Mouse (Mus musculus): ENCODE results near the gene Stam. TPM values are rescaled to one million over a fixed set of nuclear protein-coding genes. Genes with fewer than 3 reads are reported as not detected.

Gene Stam
- polyA plus RNA-seq, 1 experiment from 2014 or later, result 86.1 TPM

GRCm38 (mm10) chr2:14151854-14152253 lies 78.0 kb downstream of the Stam start:
- no peak overlapping the region for H3K9ac ChIP-seq (replicated peaks; ENCODE audit: low read length)
- H3K4me1 ChIP-seq (ENCODE audit: control insufficient read depth, insufficient read depth, low read length), result no peaks in the 10 kb centered on the region
- 87% methylated on average over 6 of the region's 6 CpGs for WGBS
- no peak for DNase-seq (ENCODE audit: low spot score)
- ATAC-seq (replicated peaks; ENCODE audit: insufficient number of reproducible peaks, low FRiP score, low TSS enrichment, low read depth), result no peak
- H3K4me2 ChIP-seq (ENCODE audit: low read depth, low read length), result no peak overlapping the region
- no peaks in the 10 kb centered on the region for H3K27me3 ChIP-seq (ENCODE audit: control insufficient read depth, insufficient read depth, low read length)
- H3K9me3 ChIP-seq (replicated peaks; ENCODE audit: control insufficient read depth, low read length), result no peaks in the 10 kb centered on the region
- H3K36me3 ChIP-seq (replicated peaks; ENCODE audit: control insufficient read depth, insufficient read depth, low read depth, low read length), result no peaks in the 10 kb centered on the region
- no peak overlapping the region for H3K4me3 ChIP-seq (ENCODE audit: low read depth, low read length)
- H3K27ac ChIP-seq (replicated peaks; ENCODE audit: low read depth, low read length), result no peak overlapping the region

- ATAC-seq (replicated peaks; ENCODE audit: insufficient number of reproducible peaks, low FRiP score, low TSS enrichment, low read depth), result no peak
- 84% methylated on average over 3 of the region's 3 CpGs for WGBS
- no peak for DNase-seq (ENCODE audit: low spot score)
- Histone ChIP-seq H3K4me3 (ENCODE audit: low read depth, low read length) (no peak overlapping the region), H3K27ac (replicated peaks; ENCODE audit: low read depth, low read length) (no peak overlapping the region), H3K9ac (replicated peaks; ENCODE audit: low read length) (no peak overlapping the region), H3K4me2 (ENCODE audit: low read depth, low read length) (no peak overlapping the region), H3K9me3 (replicated peaks; ENCODE audit: control insufficient read depth, low read length) (no peaks in the 10 kb centered on the region), H3K36me3 (replicated peaks; ENCODE audit: control insufficient read depth, insufficient read depth, low read depth, low read length) (no peaks in the 10 kb centered on the region), H3K4me1 (ENCODE audit: control insufficient read depth, insufficient read depth, low read length) (no peaks in the 10 kb centered on the region), H3K27me3 (ENCODE audit: control insufficient read depth, insufficient read depth, low read length) (no peaks in the 10 kb centered on the region)
These were observed 85.1 kb downstream of the Stam start for GRCm38 (mm10) chr2:14159047-14159446.

GRCm38 (mm10) chr2:14159756-14160155 lies 85.9 kb downstream of the Stam start:
- no peak for DNase-seq (ENCODE audit: low spot score)
- 83% methylated on average over 2 of the region's 2 CpGs for WGBS
- Histone ChIP-seq H3K36me3 (replicated peaks; ENCODE audit: control insufficient read depth, insufficient read depth, low read depth, low read length) (no peaks in the 10 kb centered on the region), H3K4me1 (ENCODE audit: control insufficient read depth, insufficient read depth, low read length) (no peaks in the 10 kb centered on the region), H3K4me2 (ENCODE audit: low read depth, low read length) (no peak overlapping the region), H3K9ac (replicated peaks; ENCODE audit: low read length) (no peak overlapping the region), H3K4me3 (ENCODE audit: low read depth, low read length) (no peak overlapping the region), H3K27ac (replicated peaks; ENCODE audit: low read depth, low read length) (no peak overlapping the region), H3K9me3 (replicated peaks; ENCODE audit: control insufficient read depth, low read length) (no peaks in the 10 kb centered on the region), H3K27me3 (ENCODE audit: control insufficient read depth, insufficient read depth, low read length) (no peaks in the 10 kb centered on the region)
- ATAC-seq (replicated peaks; ENCODE audit: insufficient number of reproducible peaks, low FRiP score, low TSS enrichment, low read depth), result no peak

GRCm38 (mm10) chr2:14164459-14165030 lies 90.6 kb downstream of the Stam start:
- H3K27ac ChIP-seq (replicated peaks; ENCODE audit: low read depth, low read length), result no peak overlapping the region
- H3K4me1 ChIP-seq (ENCODE audit: control insufficient read depth, insufficient read depth, low read length), result no peaks in the 10 kb centered on the region
- ATAC-seq (replicated peaks; ENCODE audit: insufficient number of reproducible peaks, low FRiP score, low TSS enrichment, low read depth) (no peak), DNase-seq (ENCODE audit: low spot score) (no peak)
- no peak overlapping the region for H3K4me3 ChIP-seq (ENCODE audit: low read depth, low read length)
- WGBS, result 76% methylated on average over 5 of the region's 5 CpGs
- H3K27me3 ChIP-seq (ENCODE audit: control insufficient read depth, insufficient read depth, low read length), result no peaks in the 10 kb centered on the region
- no peak overlapping the region for H3K4me2 ChIP-seq (ENCODE audit: low read depth, low read length)
- H3K36me3 ChIP-seq (replicated peaks; ENCODE audit: control insufficient read depth, insufficient read depth, low read depth, low read length), result no peaks in the 10 kb centered on the region
- H3K9me3 ChIP-seq (replicated peaks; ENCODE audit: control insufficient read depth, low read length), result no peaks in the 10 kb centered on the region
- no peak overlapping the region for H3K9ac ChIP-seq (replicated peaks; ENCODE audit: low read length)

DNA sequence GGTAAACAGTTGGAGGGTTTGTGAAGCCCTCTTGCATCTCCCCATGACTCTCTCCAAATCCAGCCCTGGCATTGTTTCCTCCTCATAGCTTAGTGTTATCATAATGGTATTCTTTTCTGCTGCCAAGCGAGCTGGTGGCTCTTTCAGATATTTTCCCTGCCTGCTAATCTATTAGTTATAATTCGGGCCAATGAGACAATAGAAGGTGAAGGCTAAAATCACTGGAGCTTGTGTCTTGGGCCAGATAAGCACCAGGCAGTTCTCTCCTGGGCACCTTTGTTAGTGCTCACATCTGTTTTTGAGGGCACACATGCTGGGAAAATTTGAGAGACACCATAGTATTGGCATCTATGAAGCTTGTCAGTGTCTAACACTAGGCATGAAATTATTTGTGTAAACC lies 91.2 kb downstream of the Stam start:
- no peak for ATAC-seq (replicated peaks; ENCODE audit: insufficient number of reproducible peaks, low FRiP score, low TSS enrichment, low read depth)
- Histone ChIP-seq H3K27ac (replicated peaks; ENCODE audit: low read depth, low read length) (no peak overlapping the region), H3K4me1 (ENCODE audit: control insufficient read depth, insufficient read depth, low read length) (no peaks in the 10 kb centered on the region), H3K9me3 (replicated peaks; ENCODE audit: control insufficient read depth, low read length) (no peaks in the 10 kb centered on the region), H3K4me3 (ENCODE audit: low read depth, low read length) (no peak overlapping the region), H3K9ac (replicated peaks; ENCODE audit: low read length) (no peak overlapping the region), H3K4me2 (ENCODE audit: low read depth, low read length) (no peak overlapping the region), H3K36me3 (replicated peaks; ENCODE audit: control insufficient read depth, insufficient read depth, low read depth, low read length) (no peaks in the 10 kb centered on the region), H3K27me3 (ENCODE audit: control insufficient read depth, insufficient read depth, low read length) (no peaks in the 10 kb centered on the region)
- WGBS, result 85% methylated on average over 2 of the region's 2 CpGs
- no peak for DNase-seq (ENCODE audit: low spot score)

DNA sequence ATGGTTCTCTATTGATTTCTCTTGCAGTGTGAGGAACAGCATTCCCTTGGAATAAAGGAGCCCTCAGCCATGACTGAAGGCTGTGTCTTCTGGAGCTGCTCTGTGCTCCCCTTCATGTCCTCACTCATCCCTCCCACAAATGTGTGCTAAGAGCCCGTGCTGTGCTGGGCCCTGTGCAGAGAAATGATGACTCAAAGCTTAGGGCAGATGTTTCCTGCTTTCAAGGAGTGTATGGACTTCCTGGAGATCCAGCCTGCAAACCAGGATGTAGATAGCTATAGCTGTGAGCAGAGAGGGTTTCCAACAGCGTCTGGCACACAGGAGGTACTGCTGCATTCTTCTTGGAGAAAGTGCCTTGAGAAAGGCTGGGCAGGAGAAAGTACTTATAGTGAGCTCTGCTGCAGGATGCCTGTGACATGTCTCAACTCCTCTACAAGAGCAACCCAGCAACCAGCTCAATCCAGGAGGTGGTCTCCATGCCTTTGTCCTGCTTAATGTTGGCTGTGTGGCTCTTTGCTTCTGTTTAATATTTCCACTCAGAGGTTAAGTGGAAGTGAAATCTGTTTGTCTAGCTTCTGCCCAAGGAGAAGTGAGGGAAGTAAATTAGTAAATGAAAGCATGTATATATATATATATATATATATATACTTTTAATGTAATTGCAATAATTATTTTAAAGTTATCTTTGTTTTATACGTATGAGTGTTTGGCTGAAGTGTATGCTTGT lies 91.9 kb downstream of the Stam start:
- 65% methylated on average over 3 of the region's 3 CpGs for WGBS
- H3K36me3 ChIP-seq (replicated peaks; ENCODE audit: control insufficient read depth, insufficient read depth, low read depth, low read length), result no peaks in the 10 kb centered on the region

GRCm38 (mm10) chr2:14167721-14168120 lies 93.8 kb downstream of the Stam start:
- no peaks in the 10 kb centered on the region for H3K36me3 ChIP-seq (replicated peaks; ENCODE audit: control insufficient read depth, insufficient read depth, low read depth, low read length)
- ATAC-seq (replicated peaks; ENCODE audit: insufficient number of reproducible peaks, low FRiP score, low TSS enrichment, low read depth), result no peak
- H3K27me3 ChIP-seq (ENCODE audit: control insufficient read depth, insufficient read depth, low read length), result no peaks in the 10 kb centered on the region
- H3K4me2 ChIP-seq (ENCODE audit: low read depth, low read length), result no peak overlapping the region
- no peaks in the 10 kb centered on the region for H3K9me3 ChIP-seq (replicated peaks; ENCODE audit: control insufficient read depth, low read length)
- H3K4me3 ChIP-seq (ENCODE audit: low read depth, low read length), result no peak overlapping the region
- H3K9ac ChIP-seq (replicated peaks; ENCODE audit: low read length), result no peak overlapping the region
- H3K27ac ChIP-seq (replicated peaks; ENCODE audit: low read depth, low read length), result no peak overlapping the region
- no peak for DNase-seq (ENCODE audit: low spot score)
- no peaks in the 10 kb centered on the region for H3K4me1 ChIP-seq (ENCODE audit: control insufficient read depth, insufficient read depth, low read length)

More for the DNA sequence above, 91.9 kb downstream of the Stam start:
- Histone ChIP-seq H3K9me3 (replicated peaks; ENCODE audit: control insufficient read depth, low read length) (no peaks in the 10 kb centered on the region), H3K27me3 (ENCODE audit: control insufficient read depth, insufficient read depth, low read length) (no peaks in the 10 kb centered on the region), H3K4me3 (ENCODE audit: low read depth, low read length) (no peak overlapping the region), H3K4me2 (ENCODE audit: low read depth, low read length) (no peak overlapping the region), H3K9ac (replicated peaks; ENCODE audit: low read length) (no peak overlapping the region), H3K27ac (replicated peaks; ENCODE audit: low read depth, low read length) (no peak overlapping the region), H3K4me1 (ENCODE audit: control insufficient read depth, insufficient read depth, low read length) (no peaks in the 10 kb centered on the region)
- DNase-seq (ENCODE audit: low spot score) (no peak), ATAC-seq (replicated peaks; ENCODE audit: insufficient number of reproducible peaks, low FRiP score, low TSS enrichment, low read depth) (no peak; the same call in 1 of the 2 replicates)

- Histone ChIP-seq H3K36me3 (replicated peaks; ENCODE audit: control insufficient read depth, insufficient read depth, low read depth, low read length) (no peaks in the 10 kb centered on the region), H3K4me1 (ENCODE audit: control insufficient read depth, insufficient read depth, low read length) (no peaks in the 10 kb centered on the region), H3K4me3 (ENCODE audit: low read depth, low read length) (no peak within 1 kb of the TSS), H3K27ac (replicated peaks; ENCODE audit: low read depth, low read length) (no peak within 1 kb of the TSS), H3K9ac (replicated peaks; ENCODE audit: low read length) (no peak within 1 kb of the TSS), H3K9me3 (replicated peaks; ENCODE audit: control insufficient read depth, low read length) (no peaks in the 10 kb centered on the region), H3K4me2 (ENCODE audit: low read depth, low read length) (no peak within 1 kb of the TSS), H3K27me3 (ENCODE audit: control insufficient read depth, insufficient read depth, low read length) (no peaks in the 10 kb centered on the region)
- WGBS, result 83% methylated on average over 3 of the region's 3 CpGs
- DNase-seq (ENCODE audit: low spot score) (no peak), ATAC-seq (replicated peaks; ENCODE audit: insufficient number of reproducible peaks, low FRiP score, low TSS enrichment, low read depth) (no peak)
These were observed 100.4 kb downstream of the Stam start, which contains the start of gene Tmem236 for GRCm38 (mm10) chr2:14174334-14174733. Gene Tmem236 (plus strand): TSS chr2:14174523.

Measured in embryonic facial prominence, embryonic 11.5 days (tissue).